25 mouse cellular contexts compared by ENCODE assay signal in genomic region chr7:119873050-119873449, GRCm38 (mm10).
"Had no signal": no experiment of that assay in that cellular context is flagged by ENCODE, and none has a peak within 500 bp of the region (broad histone marks: within the 10 kb centered on the region; RNA-seq: fewer than 3 reads in every experiment).

No protein-coding gene starts in this region.

- H3K9me3 ChIP-seq: heart, embryonic 13.5 days; heart, embryonic 15.5 days; hindbrain, embryonic 13.5 days; hindbrain, embryonic 15.5 days; kidney, embryonic 15.5 days; limb, embryonic 13.5 days; limb, embryonic 15.5 days had no signal

- H3K36me3 ChIP-seq: heart, embryonic 15.5 days; hindbrain, embryonic 15.5 days had no signal

- H3K4me3 ChIP-seq: gastrocnemius, adult 2 months; heart, embryonic 13.5 days; heart, embryonic 15.5 days; hindbrain, embryonic 13.5 days; hindbrain, embryonic 15.5 days; kidney, embryonic 15.5 days; limb, embryonic 13.5 days; limb, embryonic 15.5 days had no signal

- H3K4me2 ChIP-seq: heart, embryonic 11.5 days; heart, embryonic 13.5 days; heart, embryonic 15.5 days; hindbrain, embryonic 13.5 days; hindbrain, embryonic 15.5 days; kidney, embryonic 15.5 days; limb, embryonic 13.5 days; limb, embryonic 15.5 days had no signal

- H3K9ac ChIP-seq: heart, embryonic 13.5 days; heart, embryonic 15.5 days; hindbrain, embryonic 13.5 days; hindbrain, embryonic 15.5 days; kidney, embryonic 15.5 days; limb, embryonic 13.5 days; limb, embryonic 15.5 days had no signal

- H3K4me1 ChIP-seq: hindbrain, embryonic 15.5 days; limb, embryonic 13.5 days had no signal

- H3K27ac ChIP-seq: gastrocnemius, adult 2 months; heart, embryonic 13.5 days; heart, embryonic 15.5 days; hindbrain, embryonic 13.5 days; hindbrain, embryonic 15.5 days; hindbrain, postnatal 0 days; kidney, embryonic 15.5 days; kidney, postnatal 0 days; limb, embryonic 13.5 days; limb, embryonic 15.5 days had no signal

- H3K27me3 ChIP-seq: heart, embryonic 13.5 days; heart, embryonic 15.5 days; hindbrain, embryonic 13.5 days; hindbrain, embryonic 15.5 days; kidney, embryonic 15.5 days; limb, embryonic 13.5 days; limb, embryonic 15.5 days had no signal

- ATAC-seq: hindbrain, postnatal 0 days; intestine, embryonic 16.5 days had no signal

- DNase-seq: gastrocnemius, adult 2 months; gastrocnemius, postnatal 10 days; gastrocnemius, postnatal 25 days; heart, adult 18-20 months; heart, postnatal 14 days; heart, postnatal 4 days; kidney, adult 11 months; kidney, adult 2 months; kidney, adult 9 months; kidney, postnatal 14 days; kidney, postnatal 36 days; layer of hippocampus, adult 9-11 months; layer of hippocampus, postnatal 36 days; left cerebral cortex, postnatal 4 days had no signal
